Mouse (Mus musculus) hindbrain, embryonic 16.5 days (tissue): ENCODE measurements around the gene Akr1d1. TPM values are rescaled to one million over a fixed set of nuclear protein-coding genes. Genes with fewer than 3 reads are reported as not detected.

Source experiments
- ATAC-seq: fragments of 200-750 bp; cut with Nextera tagmentation; 2 replicates; pipeline ENCODE4 v1.8.0; 2017; ENCODE audit warnings: moderate TSS enrichment, moderate library complexity
- H3K27ac ChIP-seq: fragments of 300-500 bp; sonication (generic); 2 replicates; pipeline ENCODE4 v1.5.1; 2014; ENCODE audit warnings: low read depth, mild to moderate bottlenecking, control low read depth, low read length, moderate library complexity
- H3K27me3 ChIP-seq: fragments of 300-500 bp; sonication (generic); replicated peaks from 2 replicates; pipeline ENCODE4 v1.6.1; 2014; ENCODE audit warnings: low read length; ENCODE audit not compliant: control insufficient read depth, insufficient read depth
- H3K36me3 ChIP-seq: fragments of 300-500 bp; sonication (generic); 2 replicates; pipeline ENCODE4 v1.6.1; 2014; ENCODE audit warnings: mild to moderate bottlenecking, low read length, moderate library complexity, mixed read lengths; ENCODE audit not compliant: control insufficient read depth, insufficient read depth
- H3K4me1 ChIP-seq: fragments of 300-500 bp; sonication (generic); 2 replicates; pipeline ENCODE4 v1.6.1; 2014; ENCODE audit warnings: low read depth, low read length; ENCODE audit not compliant: control insufficient read depth, insufficient read depth
- H3K4me2 ChIP-seq: fragments of 300-500 bp; sonication (generic); 2 replicates; pipeline ENCODE4 v1.6.1; 2014; ENCODE audit warnings: mild to moderate bottlenecking, low read length, control low read depth, moderate library complexity
- H3K4me3 ChIP-seq: fragments of 300-500 bp; sonication (generic); 2 replicates; pipeline ENCODE4 v1.5.1; 2014; ENCODE audit warnings: mild to moderate bottlenecking, low read length, control low read depth, moderate library complexity
- H3K9ac ChIP-seq: fragments of 300-500 bp; sonication (generic); 2 replicates; pipeline ENCODE4 v1.6.1; 2014; ENCODE audit warnings: low read depth, mild to moderate bottlenecking, control low read depth, low read length, moderate library complexity
- H3K9me3 ChIP-seq: fragments of 300-500 bp; sonication (generic); 2 replicates; pipeline ENCODE4 v1.6.1; 2014; ENCODE audit warnings: mild to moderate bottlenecking, low read length, moderate library complexity; ENCODE audit not compliant: control insufficient read depth
- WGBS: fragments of 180-500 bp; shearing (Covaris S2); extraction: QIAGEN DNeasy Blood & Tissue Kit; methylation state at CpG from one replicate; pipeline ENCODE4 v1.1.7; 2014; 5-methylcytosine and 5-hydroxymethylcytosine counted together
- polyA plus RNA-seq: library from polyadenylated mRNA; unstranded; fragments of >200 nt; fragmentation: Nextera tagmentation; extraction: Ambion mirVana; gene quantifications from 2 replicates; pipeline ENCODE4 v1.2.1, GENCODE M21; 2015

Akr1d1 gene
- polyA plus RNA-seq, 1 experiment from 2014 or later = not detected

GRCm38 (mm10) chr6:37589340-37589962 lies 59.5 kb downstream of the Akr1d1 start:
- H3K36me3 ChIP-seq = no peaks in the 10 kb centered on the region
- H3K4me3 ChIP-seq = no peak overlapping the region
- peak overlapping the region; percentile 73 for H3K27ac ChIP-seq
- H3K9me3 ChIP-seq = no peaks in the 10 kb centered on the region
- no peaks in the 10 kb centered on the region for H3K27me3 ChIP-seq
- 3% methylated on average over 4 of the region's 4 CpGs for WGBS
- H3K9ac ChIP-seq = no peak overlapping the region
- peaks cover 14% of the 10 kb centered on the region for H3K4me1 ChIP-seq
- H3K4me2 ChIP-seq = no peak overlapping the region
- peak; percentile 87 for ATAC-seq

- ATAC-seq = no peak
- H3K4me1 ChIP-seq = peaks cover 14% of the 10 kb centered on the region
- no peak overlapping the region for H3K9ac ChIP-seq
- H3K4me3 ChIP-seq = no peak overlapping the region
- no peak overlapping the region for H3K27ac ChIP-seq
- 75% methylated on average over 6 of the region's 6 CpGs for WGBS
- no peaks in the 10 kb centered on the region for H3K36me3 ChIP-seq
- H3K9me3 ChIP-seq = no peaks in the 10 kb centered on the region
- no peaks in the 10 kb centered on the region for H3K27me3 ChIP-seq
- H3K4me2 ChIP-seq = no peak overlapping the region
Measured at GRCm38 (mm10) chr6:37590800-37591199, 60.8 kb downstream of the Akr1d1 start.

- 0 out of 2 replicates have a peak overlapping the region, but pooled peaks have one; percentile 11 for H3K9ac ChIP-seq
- 27% methylated on average over 19 of the region's 19 CpGs for WGBS
- H3K9me3 ChIP-seq = no peaks in the 10 kb centered on the region
- peak overlapping the region; percentile 70 for H3K27ac ChIP-seq
- H3K4me3 ChIP-seq = peak overlapping the region; percentile 14
- no peaks in the 10 kb centered on the region for H3K36me3 ChIP-seq
- H3K4me1 ChIP-seq = peaks cover 14% of the 10 kb centered on the region
- no peaks in the 10 kb centered on the region for H3K27me3 ChIP-seq
- peak overlapping the region; percentile 35 for H3K4me2 ChIP-seq
- ATAC-seq = peak; percentile 69
Measured at GRCm38 (mm10) chr6:37592101-37593032, 62.4 kb downstream of the Akr1d1 start.

DNA sequence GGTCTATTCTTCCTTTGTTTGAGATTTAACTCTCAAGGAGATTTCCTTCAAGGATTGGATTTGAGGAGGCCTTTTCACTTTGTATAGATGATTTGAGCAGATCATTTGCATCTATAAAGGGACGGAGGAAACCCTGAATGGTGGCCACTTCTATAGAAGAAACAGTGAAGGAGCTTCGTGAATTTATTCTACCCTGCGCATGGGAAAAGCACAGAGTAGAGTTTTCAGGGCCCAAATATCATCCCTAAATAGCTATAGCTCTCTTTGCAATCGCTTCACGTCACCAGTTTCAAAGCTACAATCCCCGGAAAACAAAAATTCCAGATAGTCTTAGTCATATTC lies 63.0 kb downstream of the Akr1d1 start:
- no peaks in the 10 kb centered on the region for H3K27me3 ChIP-seq
- WGBS = 24% methylated on average over 6 of the region's 6 CpGs
- H3K4me2 ChIP-seq = peak overlapping the region; percentile 35
- H3K9ac ChIP-seq = no peak overlapping the region
- no peak for ATAC-seq
- H3K9me3 ChIP-seq = no peaks in the 10 kb centered on the region
- H3K36me3 ChIP-seq = no peaks in the 10 kb centered on the region
- peak overlapping the region; percentile 70 for H3K27ac ChIP-seq
- no peak overlapping the region for H3K4me3 ChIP-seq
- peaks cover 14% of the 10 kb centered on the region for H3K4me1 ChIP-seq

GRCm38 (mm10) chr6:37593551-37594089 lies 63.6 kb downstream of the Akr1d1 start:
- no peaks in the 10 kb centered on the region for H3K27me3 ChIP-seq
- H3K4me3 ChIP-seq = no peak overlapping the region
- no peak overlapping the region; the same call in 1 of the 2 replicates for H3K27ac ChIP-seq
- H3K4me1 ChIP-seq = peaks cover 14% of the 10 kb centered on the region
- no peak overlapping the region for H3K9ac ChIP-seq
- H3K36me3 ChIP-seq = no peaks in the 10 kb centered on the region
- no peak for ATAC-seq
- WGBS = 21% methylated on average over 5 of the region's 5 CpGs
- no peaks in the 10 kb centered on the region for H3K9me3 ChIP-seq
- no peak overlapping the region for H3K4me2 ChIP-seq

DNA sequence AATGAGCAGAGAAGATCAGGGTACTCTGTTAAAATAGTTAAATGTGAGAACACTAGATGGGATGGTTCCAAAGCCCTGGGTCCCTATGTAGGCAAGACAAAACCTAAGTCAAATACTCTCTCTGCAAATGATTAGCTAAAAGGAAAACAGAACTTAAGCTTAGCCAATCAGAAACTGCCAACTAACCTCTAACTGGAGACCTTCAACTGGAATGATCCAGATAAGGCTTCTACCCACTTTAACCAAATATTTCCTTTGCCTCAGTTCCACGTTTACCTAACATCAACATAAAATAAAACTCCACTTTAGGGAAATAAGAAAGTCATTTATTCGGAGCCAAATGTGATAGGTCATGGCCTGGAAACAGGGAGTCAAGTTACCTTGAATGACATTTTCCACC lies 67.1 kb downstream of the Akr1d1 start:
- Histone ChIP-seq H3K27ac (no peak overlapping the region), H3K4me3 (no peak overlapping the region), H3K4me1 (peaks cover 12% of the 10 kb centered on the region), H3K4me2 (no peak overlapping the region), H3K9ac (no peak overlapping the region), H3K36me3 (no peaks in the 10 kb centered on the region), H3K9me3 (no peaks in the 10 kb centered on the region), H3K27me3 (no peaks in the 10 kb centered on the region)
- ATAC-seq = no peak
- WGBS = 74% methylated on average over 2 of the region's 2 CpGs

GRCm38 (mm10) chr6:37598033-37598432 lies 68.1 kb downstream of the Akr1d1 start:
- no peak for ATAC-seq
- Histone ChIP-seq H3K36me3 (no peaks in the 10 kb centered on the region), H3K9ac (no peak overlapping the region), H3K9me3 (no peaks in the 10 kb centered on the region), H3K27me3 (no peaks in the 10 kb centered on the region), H3K4me1 (peaks cover 4% of the 10 kb centered on the region; the same call in 1 of the 2 replicates), H3K4me2 (no peak overlapping the region), H3K4me3 (no peak overlapping the region), H3K27ac (no peak overlapping the region)

GRCm38 (mm10) chr6:37600976-37601498 lies 71.1 kb downstream of the Akr1d1 start:
- H3K4me1 ChIP-seq = no peaks in the 10 kb centered on the region
- no peaks in the 10 kb centered on the region for H3K27me3 ChIP-seq

More at GRCm38 (mm10) chr6:37600976-37601498, 71.1 kb downstream of the Akr1d1 start:
- no peak for ATAC-seq
- H3K4me3 ChIP-seq = no peak overlapping the region
- no peaks in the 10 kb centered on the region for H3K9me3 ChIP-seq
- no peak overlapping the region for H3K9ac ChIP-seq
- H3K4me2 ChIP-seq = no peak overlapping the region
- 79% methylated on average over 7 of the region's 7 CpGs for WGBS
- H3K36me3 ChIP-seq = no peaks in the 10 kb centered on the region
- H3K27ac ChIP-seq = no peak overlapping the region
